Mouse (Mus musculus): ENCODE data around the gene Ptafr. TPM values are rescaled to one million over a fixed set of nuclear protein-coding genes. Genes with fewer than 3 reads are reported as not detected.
"Not testable (repeated sequence)": the region's sequence is repeated elsewhere in the genome, so short reads cannot be mapped to it uniquely, and the experiment has no call there.

Gene Ptafr
- polyA plus RNA-seq, 1 experiment from 2014 or later: 0.32 TPM

DNA sequence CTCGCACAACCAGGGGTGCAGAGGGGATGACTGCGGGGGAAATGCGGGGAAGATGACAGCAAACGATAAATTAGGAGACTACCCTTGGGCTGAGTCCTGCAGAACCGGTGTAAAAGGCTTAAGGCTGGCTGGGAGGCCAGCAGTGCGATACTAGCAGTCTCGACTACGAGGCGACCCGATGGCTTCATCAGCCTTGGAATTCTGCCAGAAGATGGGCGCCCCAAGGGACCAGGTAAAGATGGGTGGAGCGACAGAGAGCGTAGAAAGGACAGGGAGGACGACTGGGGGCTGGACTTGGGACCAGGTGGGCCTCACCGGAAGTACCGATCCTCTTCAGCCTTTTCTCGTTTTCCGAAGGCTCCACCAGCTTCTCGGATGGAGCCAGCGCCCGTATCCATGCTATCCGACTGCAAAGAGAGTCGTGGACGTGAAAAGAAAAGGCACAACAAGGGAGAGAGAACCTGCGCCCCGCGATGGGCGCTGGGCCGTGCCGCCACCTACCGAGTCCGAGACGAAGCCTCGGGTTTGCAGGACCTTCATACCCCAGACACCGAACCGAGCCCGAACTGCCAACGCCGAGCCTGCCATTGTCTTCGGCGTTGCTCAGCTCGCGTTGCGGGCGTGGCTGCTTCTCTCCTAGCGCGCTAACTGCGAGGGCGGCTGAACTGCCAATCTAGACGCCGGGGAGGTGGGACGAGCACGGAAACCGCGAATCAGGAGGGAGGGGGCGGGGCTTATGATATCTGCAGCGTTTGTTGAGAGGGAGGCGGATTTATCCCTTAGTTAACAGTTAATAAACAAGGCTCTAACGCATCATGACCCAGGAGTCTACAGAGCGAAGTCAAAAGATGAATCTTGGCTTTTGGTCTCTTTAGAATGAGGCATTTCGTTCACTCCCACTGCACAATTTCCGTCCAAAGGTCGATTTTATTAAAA lies 30.6 kb upstream of the Ptafr start, which contains the start of gene Atpif1:
TSS of gene Atpif1 (minus strand) at position 679 of the 936 bp plus-strand sequence.
- H3K4me1 ChIP-seq: peaks cover 51% of the 10 kb centered on the region
- DNase-seq (ENCODE audit: extremely low spot score, low spot score): peak; percentile 92
- H3K36me3 ChIP-seq (replicated peaks): peaks cover 47% of the 10 kb centered on the region
- WGBS: under 1% methylated on average over 63 of the region's 63 CpGs
- H3K27ac ChIP-seq: peak within 1 kb of the TSS; percentile 97
- H3K4me3 ChIP-seq: peak within 1 kb of the TSS; percentile 100
- H3K9me3 ChIP-seq: no peaks in the 10 kb centered on the region
- H3K27me3 ChIP-seq (ENCODE audit: poor library complexity, severe bottlenecking): no peaks in the 10 kb centered on the region

DNA sequence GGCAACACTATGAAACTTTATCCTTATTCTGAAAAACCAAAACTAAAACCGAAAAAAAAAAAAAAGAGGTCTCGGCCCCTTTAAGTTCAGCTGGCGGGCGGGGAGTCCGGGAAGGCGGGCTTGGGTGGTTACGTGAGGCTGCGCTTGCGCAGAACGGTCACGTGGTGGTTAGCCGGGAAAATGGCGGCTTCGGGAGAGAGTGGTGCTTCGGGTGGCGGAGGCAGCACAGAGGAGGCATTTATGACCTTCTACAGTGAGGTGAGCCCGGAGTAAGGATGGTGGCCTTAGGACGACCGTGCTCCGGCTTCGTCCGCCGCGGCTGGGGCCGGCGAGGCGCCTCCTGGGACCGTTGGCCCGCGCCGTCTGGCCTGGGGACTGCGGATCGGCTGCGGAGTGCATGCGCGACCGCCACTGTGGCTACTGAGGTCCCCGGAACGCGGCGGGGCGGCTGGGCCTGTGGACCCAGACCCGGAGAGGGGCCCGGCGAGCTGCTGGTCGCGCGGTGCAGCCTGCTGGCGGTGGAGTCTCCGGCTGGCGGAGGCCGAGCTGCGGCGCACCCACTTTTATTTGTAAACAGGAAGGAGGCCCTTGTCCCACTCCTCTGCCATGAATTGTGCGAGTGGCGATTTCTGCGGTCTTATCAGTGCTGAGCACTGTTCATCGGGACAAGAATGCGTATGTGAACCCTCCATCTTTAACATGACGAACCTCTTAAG lies 28.3 kb upstream of the Ptafr start, which contains the start of gene Dnajc8:
TSS of gene Dnajc8 (plus strand) at position 145 of the 716 bp plus-strand sequence.
- Histone ChIP-seq H3K27ac (peak within 1 kb of the TSS; percentile 96), H3K9me3 (no peaks in the 10 kb centered on the region), H3K27me3 (ENCODE audit: poor library complexity, severe bottlenecking) (no peaks in the 10 kb centered on the region), H3K4me1 (peaks cover 51% of the 10 kb centered on the region), H3K36me3 (replicated peaks) (peaks cover 48% of the 10 kb centered on the region), H3K4me3 (peak within 1 kb of the TSS; percentile 100)
- DNase-seq (ENCODE audit: extremely low spot score, low spot score): peak; percentile 95
- WGBS: under 1% methylated on average over 60 of the region's 60 CpGs

DNA sequence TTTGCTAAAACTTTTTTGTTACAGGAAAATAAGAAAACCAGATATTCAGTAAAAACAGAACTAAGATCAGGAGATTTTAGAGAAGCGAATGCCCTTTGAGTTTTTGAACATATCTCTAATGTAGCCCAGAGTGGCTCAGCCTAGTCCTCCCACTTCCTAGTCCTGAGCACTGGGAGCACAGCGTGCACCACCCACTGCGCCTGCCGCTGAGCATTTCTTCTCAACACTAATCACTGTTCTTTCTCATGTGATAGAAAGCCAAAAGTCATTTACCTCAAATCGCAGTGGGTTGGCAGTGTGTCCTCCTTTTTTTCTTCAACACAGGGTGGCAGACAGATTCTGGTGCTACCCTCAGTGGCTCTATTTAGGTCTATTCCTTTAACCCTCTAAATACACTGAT lies 24.4 kb upstream of the Ptafr start:
- DNase-seq (ENCODE audit: extremely low spot score, low spot score): no peak
- Histone ChIP-seq H3K4me3 (no peak overlapping the region), H3K27me3 (ENCODE audit: poor library complexity, severe bottlenecking) (no peaks in the 10 kb centered on the region), H3K4me1 (peaks cover 27% of the 10 kb centered on the region), H3K36me3 (replicated peaks) (peaks cover 74% of the 10 kb centered on the region), H3K27ac (no peak overlapping the region), H3K9me3 (no peaks in the 10 kb centered on the region)
- WGBS: 98% methylated on average over 5 of the region's 5 CpGs

DNA sequence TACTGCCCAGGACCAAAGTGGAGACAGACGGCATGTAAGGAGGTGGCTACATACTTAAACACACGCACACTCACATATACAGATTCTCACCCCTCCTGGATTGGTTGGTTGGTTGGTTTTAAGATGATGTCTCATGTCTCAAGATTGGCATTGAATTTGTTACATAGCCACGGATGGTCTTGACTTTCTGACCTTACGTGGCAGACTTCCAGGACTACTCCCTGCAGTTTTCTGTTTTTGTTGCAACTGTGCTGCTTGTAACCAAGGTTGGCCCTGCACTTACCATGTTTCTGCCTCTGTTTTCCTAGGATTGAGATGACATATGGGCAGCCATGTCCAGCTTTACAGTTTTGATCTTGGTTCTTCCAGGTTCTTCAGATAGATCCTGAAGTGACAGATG lies 22.5 kb upstream of the Ptafr start:
- no peaks in the 10 kb centered on the region for H3K9me3 ChIP-seq
- H3K36me3 ChIP-seq (replicated peaks): peaks cover 93% of the 10 kb centered on the region
- H3K4me1 ChIP-seq: peaks cover 14% of the 10 kb centered on the region
- no peak overlapping the region for H3K27ac ChIP-seq
- H3K27me3 ChIP-seq (ENCODE audit: poor library complexity, severe bottlenecking): no peaks in the 10 kb centered on the region
- WGBS: 94% methylated on average over 4 of the region's 4 CpGs
- DNase-seq (ENCODE audit: extremely low spot score, low spot score): no peak
- no peak overlapping the region for H3K4me3 ChIP-seq

DNA sequence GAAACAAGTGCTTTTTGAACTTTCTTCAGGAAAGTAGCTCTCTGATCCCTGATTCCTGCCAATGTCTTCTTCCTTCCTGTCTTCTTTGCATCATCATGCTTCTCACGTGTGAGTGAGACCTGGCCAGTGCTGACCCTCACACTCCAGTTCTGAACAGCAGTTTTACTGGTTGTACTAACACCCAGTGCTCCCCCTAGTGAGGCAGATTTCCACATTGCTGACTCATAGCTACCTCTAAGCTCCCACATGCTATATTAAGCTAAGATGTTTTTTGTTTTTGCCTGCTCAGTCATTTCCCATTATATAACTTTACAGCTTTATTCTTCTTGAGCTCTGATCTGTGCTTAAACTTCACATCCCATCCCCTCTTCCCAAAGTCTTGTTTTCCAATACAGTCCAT lies 21.1 kb upstream of the Ptafr start:
- 71% methylated on average over 1 of the region's 1 CpGs for WGBS
- Histone ChIP-seq H3K27ac (no peak overlapping the region), H3K36me3 (replicated peaks) (peaks cover 97% of the 10 kb centered on the region), H3K9me3 (no peaks in the 10 kb centered on the region), H3K4me1 (peaks cover under 1% of the 10 kb centered on the region; the same call in 1 of the 2 replicates), H3K4me3 (no peak overlapping the region), H3K27me3 (ENCODE audit: poor library complexity, severe bottlenecking) (no peaks in the 10 kb centered on the region)
- DNase-seq (ENCODE audit: extremely low spot score, low spot score): no peak

DNA sequence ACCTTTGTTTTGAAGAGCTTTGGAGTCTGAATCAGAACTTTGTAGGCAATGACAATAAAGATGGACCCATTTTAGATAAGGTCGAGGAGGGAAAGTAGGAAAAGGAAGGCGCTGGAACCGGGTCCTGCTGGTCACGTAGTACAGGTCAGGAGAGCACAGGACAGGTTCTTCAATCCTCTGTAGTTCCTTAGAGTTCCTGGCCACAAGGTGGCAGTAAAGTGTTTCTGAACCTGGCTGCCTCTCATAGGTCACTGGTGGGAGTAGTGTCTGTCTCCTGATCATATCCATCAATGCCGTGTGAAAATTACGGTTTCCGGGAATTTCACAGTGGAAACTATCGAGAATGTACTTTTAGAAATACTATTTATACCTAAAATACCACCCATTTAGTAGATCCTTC lies 18.0 kb upstream of the Ptafr start:
- no peaks in the 10 kb centered on the region for H3K4me1 ChIP-seq
- no peaks in the 10 kb centered on the region for H3K9me3 ChIP-seq
- H3K36me3 ChIP-seq (replicated peaks): peaks cover 100% of the 10 kb centered on the region
- H3K27ac ChIP-seq: no peak overlapping the region
- H3K4me3 ChIP-seq: no peak overlapping the region
- DNase-seq (ENCODE audit: extremely low spot score, low spot score): peak; percentile 52
- WGBS: 62% methylated on average over 8 of the region's 8 CpGs
- no peaks in the 10 kb centered on the region for H3K27me3 ChIP-seq (ENCODE audit: poor library complexity, severe bottlenecking)

DNA sequence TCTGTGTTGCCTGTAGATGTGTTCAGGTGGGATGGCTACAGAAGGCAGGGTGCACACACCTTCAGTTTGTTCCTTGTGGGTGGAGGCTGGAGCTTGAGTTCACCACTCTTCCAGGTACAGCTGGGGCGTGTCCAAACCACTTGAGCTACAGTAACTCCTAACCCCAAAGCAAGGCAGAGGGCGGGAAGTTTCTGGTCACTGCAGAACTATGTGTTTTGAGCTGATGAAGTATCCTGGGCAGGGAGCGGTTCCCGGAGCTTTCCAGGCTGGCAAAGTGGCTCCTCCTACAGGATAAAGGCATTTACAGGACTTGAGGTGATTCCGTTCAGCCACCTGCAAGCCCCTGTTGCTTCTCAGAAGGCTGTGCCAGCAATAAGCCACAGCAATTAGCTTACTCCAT lies 9.6 kb upstream of the Ptafr start:
- Histone ChIP-seq H3K4me1 (no peaks in the 10 kb centered on the region), H3K27ac (no peak overlapping the region), H3K27me3 (ENCODE audit: poor library complexity, severe bottlenecking) (no peaks in the 10 kb centered on the region), H3K4me3 (no peak overlapping the region), H3K9me3 (no peaks in the 10 kb centered on the region), H3K36me3 (replicated peaks) (peaks cover 60% of the 10 kb centered on the region)
- WGBS: 78% methylated on average over 5 of the region's 5 CpGs
- no peak for DNase-seq (ENCODE audit: extremely low spot score, low spot score)

DNA sequence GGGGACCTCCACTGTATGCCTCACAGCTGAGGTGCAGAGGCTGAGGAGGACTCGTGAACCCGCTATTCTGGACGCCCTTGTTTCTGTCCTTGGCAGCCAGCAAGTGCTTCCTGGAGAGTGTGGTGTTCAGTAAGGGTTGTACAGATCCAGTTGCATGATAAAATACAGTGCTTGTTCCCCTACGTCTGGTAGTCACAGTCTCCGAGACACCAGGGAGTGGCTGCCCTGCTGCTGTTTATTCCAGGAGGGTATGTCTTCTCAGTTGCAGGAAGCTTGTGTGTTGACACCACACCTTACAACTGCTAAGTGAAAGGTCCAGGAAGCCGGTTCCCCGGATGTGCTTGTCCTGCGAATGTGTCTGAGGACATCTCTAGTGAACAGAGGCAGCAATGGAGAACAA lies 9.2 kb upstream of the Ptafr start:
- 86% methylated on average over 8 of the region's 8 CpGs for WGBS
- Histone ChIP-seq H3K4me3 (no peak overlapping the region), H3K4me1 (no peaks in the 10 kb centered on the region), H3K27me3 (ENCODE audit: poor library complexity, severe bottlenecking) (no peaks in the 10 kb centered on the region), H3K9me3 (no peaks in the 10 kb centered on the region), H3K27ac (no peak overlapping the region), H3K36me3 (replicated peaks) (peaks cover 56% of the 10 kb centered on the region)
- no peak for DNase-seq (ENCODE audit: extremely low spot score, low spot score)

DNA sequence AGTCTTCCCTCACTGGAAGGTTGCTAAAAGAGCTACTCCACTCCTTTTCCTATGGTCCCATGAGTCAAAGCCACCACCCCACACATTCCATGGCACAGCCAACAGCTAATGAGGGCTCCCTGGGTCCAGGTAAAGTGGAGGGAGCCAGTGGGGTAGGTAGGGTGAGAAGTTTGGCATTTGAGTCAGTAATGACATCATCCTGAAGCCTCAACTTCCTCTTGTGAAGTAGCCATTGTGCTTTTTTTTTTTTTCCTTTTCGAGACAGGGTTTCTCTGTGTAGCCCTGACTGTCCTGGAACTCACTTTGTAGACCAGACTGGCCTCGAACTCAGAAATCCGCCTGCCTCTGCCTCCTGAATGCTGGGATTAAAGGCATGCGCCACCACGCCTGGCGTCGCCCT lies 8.3 kb upstream of the Ptafr start:
- 94% methylated on average over 7 of the region's 7 CpGs for WGBS

DNA sequence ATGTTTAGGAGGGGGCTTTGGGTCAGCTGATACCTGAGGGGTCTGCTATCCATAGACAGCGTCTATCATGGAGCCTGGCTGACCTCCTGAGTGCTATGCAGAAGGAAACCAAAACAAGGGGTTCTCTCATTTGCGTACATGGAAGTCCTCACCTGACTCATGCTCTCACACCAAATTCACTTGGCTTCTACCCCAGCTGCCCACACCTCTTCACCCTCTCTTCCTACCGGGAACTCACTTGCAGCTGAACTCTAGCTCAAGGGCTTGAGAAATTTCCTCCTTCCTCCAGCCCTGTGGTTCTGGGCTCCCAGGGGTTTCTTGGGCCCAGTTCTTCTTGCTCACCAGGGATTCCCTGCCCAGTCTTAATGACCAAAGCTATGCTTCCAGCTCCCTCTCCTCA lies 606 bp upstream of the Ptafr start:
- Histone ChIP-seq H3K9me3 (no peaks in the 10 kb centered on the region), H3K4me3 (no peak overlapping the region), H3K27me3 (ENCODE audit: poor library complexity, severe bottlenecking) (no peaks in the 10 kb centered on the region), H3K4me1 (peaks cover 8% of the 10 kb centered on the region; the same call in 1 of the 2 replicates), H3K27ac (no peak overlapping the region), H3K36me3 (replicated peaks) (no peaks in the 10 kb centered on the region)
- 81% methylated on average over 3 of the region's 3 CpGs for WGBS
- no peak for DNase-seq (ENCODE audit: extremely low spot score, low spot score)

More for the DNA sequence above, 8.3 kb upstream of the Ptafr start:
- H3K9me3 ChIP-seq; H3K27me3 ChIP-seq (ENCODE audit: poor library complexity, severe bottlenecking); H3K4me3 ChIP-seq; H3K4me1 ChIP-seq; DNase-seq (ENCODE audit: extremely low spot score, low spot score); H3K27ac ChIP-seq: not testable (repeated sequence)
- H3K36me3 ChIP-seq (replicated peaks): peaks cover 47% of the 10 kb centered on the region

DNA sequence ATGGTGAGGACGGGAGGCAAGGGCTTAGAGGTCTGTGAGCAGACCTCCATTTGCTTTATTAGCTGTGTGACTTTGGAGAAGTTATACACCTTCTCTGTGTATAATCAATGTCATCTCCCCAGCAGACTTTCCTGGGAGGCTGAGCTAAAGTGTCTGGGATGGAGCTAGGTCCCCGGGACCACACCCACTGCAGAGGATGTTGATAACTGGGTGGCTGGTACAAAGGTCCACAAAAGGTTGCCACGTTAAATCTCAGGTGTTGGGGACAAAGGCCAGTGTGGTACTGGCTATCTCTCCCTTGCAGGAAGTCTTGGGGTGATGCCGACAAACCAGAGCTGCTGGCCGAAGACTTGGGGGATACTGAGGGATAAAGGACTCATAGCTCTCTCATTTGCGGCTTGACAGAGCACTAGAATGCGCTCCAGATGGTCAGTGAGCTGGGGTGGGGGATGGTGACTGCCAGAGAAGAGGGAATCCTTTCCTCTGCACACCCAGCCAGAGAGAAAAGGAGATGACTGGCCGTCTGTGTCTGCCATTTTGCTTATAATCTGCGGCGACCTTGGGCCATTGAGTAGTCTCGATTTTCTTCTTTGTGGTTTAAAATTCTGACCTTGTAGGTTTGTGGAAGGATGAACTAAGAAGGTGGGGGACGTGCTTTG lies 1.4 kb downstream of the Ptafr start:
- Histone ChIP-seq H3K9me3 (no peaks in the 10 kb centered on the region; the same call in 1 of the 2 replicates), H3K4me3 (no peak overlapping the region), H3K27me3 (ENCODE audit: poor library complexity, severe bottlenecking) (no peaks in the 10 kb centered on the region), H3K36me3 (replicated peaks) (no peaks in the 10 kb centered on the region), H3K27ac (no peak overlapping the region), H3K4me1 (peaks cover 8% of the 10 kb centered on the region; the same call in 1 of the 2 replicates)
- no peak for DNase-seq (ENCODE audit: extremely low spot score, low spot score)
- WGBS: 83% methylated on average over 12 of the region's 12 CpGs

DNA sequence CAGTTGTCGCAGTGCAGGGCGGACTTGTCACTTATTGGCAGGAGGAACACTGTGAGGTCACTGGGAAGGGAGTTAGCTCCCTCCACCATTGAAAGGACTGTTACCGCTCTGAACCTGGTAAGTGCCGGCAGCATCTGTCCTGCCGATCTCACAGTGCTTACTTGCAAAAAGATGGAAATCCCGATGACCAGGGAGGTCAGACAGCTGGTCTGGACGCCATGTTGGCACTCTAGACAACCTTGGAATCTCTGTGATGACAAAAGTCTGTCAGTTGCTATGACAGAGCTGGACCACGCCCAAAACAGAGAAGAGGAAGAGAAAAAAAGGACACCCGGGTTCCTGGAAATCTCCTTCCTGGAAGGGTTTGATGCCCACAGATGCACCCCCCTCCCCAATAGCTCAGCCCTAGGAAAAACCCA lies 3.5 kb downstream of the Ptafr start:
- Histone ChIP-seq H3K27ac (no peak overlapping the region), H3K9me3 (no peaks in the 10 kb centered on the region; the same call in 1 of the 2 replicates), H3K27me3 (ENCODE audit: poor library complexity, severe bottlenecking) (no peaks in the 10 kb centered on the region), H3K4me1 (peaks cover 13% of the 10 kb centered on the region), H3K36me3 (replicated peaks) (no peaks in the 10 kb centered on the region), H3K4me3 (no peak overlapping the region)
- DNase-seq (ENCODE audit: extremely low spot score, low spot score): no peak
- WGBS: 84% methylated on average over 9 of the region's 9 CpGs

All from forebrain, embryonic 10.5 days (tissue).